Mouse (Mus musculus): ENCODE results near the gene Lrrc29.

DNA sequence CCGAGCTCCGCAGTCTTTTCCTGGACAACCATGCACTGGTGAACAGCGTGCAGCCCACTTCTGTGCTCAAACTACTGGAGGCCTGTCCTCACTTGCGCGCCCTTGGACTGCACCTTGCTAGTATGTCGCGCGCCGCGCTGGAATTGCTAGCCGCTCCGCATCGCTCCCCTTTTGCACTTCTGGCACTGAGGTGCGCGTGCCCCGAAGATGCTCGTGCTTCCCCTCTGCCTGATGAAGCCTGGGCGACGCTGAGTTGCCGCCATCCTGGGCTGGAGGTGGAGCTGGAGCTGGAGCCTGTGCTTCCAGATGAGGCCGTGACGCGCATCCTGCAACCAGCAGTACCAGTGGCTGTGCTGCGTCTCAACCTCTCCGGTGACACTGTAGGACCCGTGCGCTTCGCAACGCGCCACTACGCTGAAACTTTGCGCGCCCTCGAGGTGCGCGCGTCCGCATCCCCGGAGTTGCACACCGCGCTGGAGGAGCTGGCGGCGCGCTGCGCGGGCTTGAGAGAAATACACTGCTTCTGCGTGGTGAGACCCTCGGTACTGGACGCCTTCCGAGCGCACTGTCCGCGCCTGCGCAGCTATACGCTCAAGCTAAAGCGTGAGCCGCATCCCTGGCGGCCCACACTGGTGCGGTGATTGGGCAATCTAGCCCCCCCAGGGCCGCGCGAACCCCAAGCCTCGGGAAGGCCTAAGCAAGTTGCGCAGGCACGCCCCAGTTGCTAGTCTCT is 57.6 kb downstream of the Lrrc29 start:
- TF ChIP-seq CTCF (IDR thresholded peaks at IDR 0.05; ENCODE audit: borderline replicate concordance, insufficient read depth, low read length) = no peak
- peak; percentile 35; the same call in 1 of the 2 replicates for TF ChIP-seq POLR2A (IDR thresholded peaks at IDR 0.05; ENCODE audit: low read depth, low read length)

Measured in embryonic fibroblast, embryonic 13.5 days (primary cell).